Mouse (Mus musculus): ENCODE measurements at regions not wholly inside any gene's neighbourhood (a gene's known extent, or its start where the extent isn't known, plus 50 kb on each side); places are given as distances from the start of the nearest gene placed in this dataset.

DNA sequence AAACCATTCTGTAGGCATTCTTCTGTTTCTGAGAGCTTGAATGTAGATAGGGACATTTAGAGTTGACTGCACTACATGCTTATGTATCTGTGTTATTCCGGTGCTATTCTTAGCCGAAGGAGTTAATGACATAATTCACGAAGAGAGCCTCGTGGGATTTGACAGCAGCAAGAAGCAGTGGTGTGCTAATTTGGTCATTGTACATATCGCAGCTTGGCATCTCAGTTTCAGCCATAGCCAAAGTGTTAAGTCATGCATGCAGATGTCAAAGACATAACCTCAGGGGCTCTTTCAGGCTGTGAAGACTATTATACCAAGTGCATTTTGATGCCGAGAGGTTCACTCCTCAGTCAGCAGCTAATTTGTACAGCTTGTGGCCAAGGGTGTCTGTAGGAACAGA is 125.1 kb upstream of the Itga1 start:
- TF ChIP-seq POLR2A (IDR thresholded peaks at IDR 0.05; ENCODE audit: low read depth, low read length) (no peak), JUND (conservative IDR thresholded peaks at IDR 0.05; ENCODE audit: low read depth, low read length) (0 out of 2 replicates have a peak, but pooled peaks have one; percentile 14), CTCF (conservative IDR thresholded peaks at IDR 0.05 in 1 of 2, IDR thresholded peaks at IDR 0.05 in 1 of 2; ENCODE audit: low read depth in 2 of 2, low read length in 2 of 2) (no peak), TCF12 (IDR thresholded peaks at IDR 0.05; ENCODE audit: low read depth, low read length) (no peak), MAX (IDR thresholded peaks at IDR 0.05; ENCODE audit: low read length) (peak; percentile 61; the same call in 1 of the 2 replicates), E2F4 (IDR thresholded peaks at IDR 0.05; ENCODE audit: insufficient replicate concordance, low read depth, low read length) (no peak), CHD2 (IDR thresholded peaks at IDR 0.05; ENCODE audit: low read length) (0 out of 2 replicates have a peak, but pooled peaks have one; percentile 37), POLR2AphosphoS2 (IDR thresholded peaks at IDR 0.05; ENCODE audit: low read depth, low read length) (no peak), NRF1 (IDR thresholded peaks at IDR 0.05; ENCODE audit: low read depth, low read length) (no peak), MEF2A (IDR thresholded peaks at IDR 0.05; ENCODE audit: borderline replicate concordance, low read depth, low read length) (peak; percentile 84), PAX5 (IDR thresholded peaks at IDR 0.05; ENCODE audit: low read length) (no peak)
